Mouse (Mus musculus) limb, embryonic 12.5 days (tissue): ENCODE data around the gene Shc3. TPM values are rescaled to one million over a fixed set of nuclear protein-coding genes. Genes with fewer than 3 reads are reported as not detected.

ENCODE experiments used
- ATAC-seq: fragments of 200-750 bp; cut with Nextera tagmentation; 2 replicates; pipeline ENCODE4 v1.8.0; 2017; ENCODE audit warnings: low read depth, moderate TSS enrichment; ENCODE audit not compliant: insufficient number of reproducible peaks, insufficient read depth, low FRiP score, low TSS enrichment
- H3K27ac ChIP-seq: fragments of 300-500 bp; sonication (generic); 2 replicates; pipeline ENCODE4 v1.5.1; 2016; ENCODE audit warnings: mild to moderate bottlenecking, moderate library complexity
- H3K27me3 ChIP-seq: fragments of 300-500 bp; sonication (generic); 2 replicates; pipeline ENCODE4 v1.6.1; 2016; ENCODE audit warnings: mild to moderate bottlenecking, moderate library complexity
- H3K36me3 ChIP-seq: fragments of 300-500 bp; sonication (generic); 2 replicates; pipeline ENCODE4 v1.6.1; 2016; ENCODE audit warnings: mild to moderate bottlenecking, moderate library complexity
- H3K4me1 ChIP-seq: fragments of 300-500 bp; sonication (generic); replicated peaks from 2 replicates; pipeline ENCODE4 v1.6.1; 2016
- H3K4me2 ChIP-seq: fragments of 300-500 bp; sonication (generic); 2 replicates; pipeline ENCODE4 v1.6.1; 2016; ENCODE audit warnings: mild to moderate bottlenecking, moderate library complexity
- H3K4me3 ChIP-seq: fragments of 300-500 bp; sonication (generic); replicated peaks from 2 replicates; pipeline ENCODE4 v1.5.1; 2016; ENCODE audit warnings: mild to moderate bottlenecking
- H3K9ac ChIP-seq: fragments of 300-500 bp; sonication (generic); replicated peaks from 2 replicates; pipeline ENCODE4 v1.6.1; 2016; ENCODE audit warnings: mild to moderate bottlenecking, moderate library complexity
- H3K9me3 ChIP-seq: fragments of 300-500 bp; sonication (generic); 2 replicates; pipeline ENCODE4 v1.6.1; 2016; ENCODE audit warnings: mild to moderate bottlenecking, moderate library complexity
- WGBS: fragments of 180-500 bp; shearing (Covaris S2); methylation state at CpG from one replicate; pipeline ENCODE4 v1.1.7; 2016; 5-methylcytosine and 5-hydroxymethylcytosine counted together
- polyA plus RNA-seq: library from polyadenylated mRNA; unstranded; fragments of >200 nt; fragmentation: Nextera tagmentation; extraction: Ambion mirVana; gene quantifications from 2 replicates; pipeline ENCODE4 v1.2.1, GENCODE M21; 2016

Shc3 gene
- polyA plus RNA-seq, 1 experiment from 2014 or later, result 0.31 TPM

DNA sequence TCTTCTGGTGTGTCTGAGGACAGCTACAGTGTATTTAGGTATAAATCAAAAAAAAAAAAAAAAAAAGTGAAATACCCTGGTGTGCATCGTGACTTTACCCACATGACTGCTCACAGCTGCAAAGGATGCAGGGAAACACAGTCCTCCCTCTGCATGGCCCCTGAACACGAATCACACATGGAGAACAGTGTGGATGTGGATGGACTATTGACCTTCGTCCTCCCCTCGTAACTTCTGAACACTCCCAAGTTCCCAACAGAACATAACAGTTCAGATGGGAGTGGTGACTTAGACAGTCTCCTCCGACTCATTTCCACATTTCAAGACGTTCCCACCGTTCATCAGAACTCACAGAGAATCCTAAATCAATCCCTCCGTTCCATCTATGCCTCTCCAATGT is 33.5 kb upstream of the Shc3 start:
- Histone ChIP-seq H3K27ac (no peak overlapping the region), H3K27me3 (no peaks in the 10 kb centered on the region), H3K4me2 (no peak overlapping the region), H3K9me3 (no peaks in the 10 kb centered on the region), H3K9ac (no peak overlapping the region), H3K4me3 (no peak overlapping the region), H3K4me1 (peaks cover 14% of the 10 kb centered on the region), H3K36me3 (no peaks in the 10 kb centered on the region)
- ATAC-seq, result no peak
- 78% methylated on average over 8 of the region's 8 CpGs for WGBS

DNA sequence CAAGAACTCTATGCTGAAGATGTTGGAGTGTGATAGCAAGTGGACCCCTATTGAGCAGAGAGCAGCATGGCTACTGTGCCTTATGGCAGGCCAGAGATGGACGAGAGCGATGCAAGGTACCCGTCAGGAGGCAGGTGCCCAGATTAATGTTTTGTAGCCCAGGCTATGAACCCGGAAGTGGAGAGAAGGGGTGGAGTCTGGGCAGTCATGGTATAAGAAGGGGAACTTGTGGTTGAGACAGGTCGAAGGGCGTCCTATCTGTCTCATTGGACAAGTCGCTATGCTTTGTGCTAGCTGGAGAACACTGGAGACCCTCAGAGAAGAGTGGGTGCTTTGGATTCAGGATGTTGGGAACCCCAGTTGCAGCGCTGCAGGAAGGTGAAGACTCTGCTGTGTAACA is 30.9 kb upstream of the Shc3 start:
- 91% methylated on average over 8 of the region's 8 CpGs for WGBS
- Histone ChIP-seq H3K27ac (no peak overlapping the region), H3K9me3 (no peaks in the 10 kb centered on the region), H3K27me3 (peaks cover 11% of the 10 kb centered on the region), H3K4me3 (no peak overlapping the region), H3K4me2 (no peak overlapping the region), H3K4me1 (peaks cover 14% of the 10 kb centered on the region), H3K9ac (no peak overlapping the region), H3K36me3 (no peaks in the 10 kb centered on the region)
- ATAC-seq, result no peak

DNA sequence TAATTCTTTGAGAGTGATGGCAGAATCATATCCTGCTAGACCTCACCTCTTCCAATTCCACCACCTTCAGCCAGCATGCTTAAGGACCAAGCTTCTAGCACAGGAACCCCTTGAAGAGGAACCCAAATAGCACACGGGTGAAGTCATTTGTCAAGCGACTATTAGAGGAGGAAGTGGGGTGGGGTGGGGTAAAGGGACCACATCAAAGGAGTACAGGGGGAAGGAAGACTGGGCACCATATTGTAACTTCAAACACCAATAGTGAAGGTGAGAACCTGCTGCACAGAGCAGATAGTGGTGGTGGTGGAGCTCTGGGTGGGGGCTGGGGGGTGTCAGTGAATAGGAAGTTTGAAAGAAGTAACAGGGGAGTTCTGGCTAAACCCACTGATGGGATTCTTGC is 28.8 kb upstream of the Shc3 start:
- peaks cover 11% of the 10 kb centered on the region for H3K4me1 ChIP-seq
- ATAC-seq, result no peak
- WGBS, result 35% methylated on average over 2 of the region's 2 CpGs
- H3K9ac ChIP-seq, result no peak overlapping the region
- H3K9me3 ChIP-seq, result no peaks in the 10 kb centered on the region
- H3K4me2 ChIP-seq, result no peak overlapping the region
- peaks cover 29% of the 10 kb centered on the region for H3K27me3 ChIP-seq
- no peak overlapping the region for H3K4me3 ChIP-seq
- H3K27ac ChIP-seq, result no peak overlapping the region
- no peaks in the 10 kb centered on the region for H3K36me3 ChIP-seq

DNA sequence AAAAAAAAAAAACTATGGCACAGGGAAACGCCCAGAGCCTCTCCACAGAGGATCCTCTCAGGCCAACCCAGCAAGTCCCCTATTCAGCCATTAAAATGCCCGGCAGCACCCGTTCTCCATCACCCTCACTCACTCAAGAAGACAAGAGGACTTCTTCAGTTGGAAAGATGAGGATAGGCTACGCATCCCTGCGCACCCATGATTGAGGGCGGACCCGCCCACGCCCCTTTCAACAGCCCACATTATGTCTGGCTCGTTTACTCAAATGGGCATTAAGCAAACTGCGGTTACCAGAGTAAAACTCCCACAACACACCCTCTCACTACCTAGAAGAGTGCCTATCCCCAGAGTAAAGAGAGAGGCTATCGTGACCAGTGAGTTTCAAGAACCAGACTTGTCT is 26.2 kb upstream of the Shc3 start:
- Histone ChIP-seq H3K27me3 (peaks cover 29% of the 10 kb centered on the region), H3K36me3 (no peaks in the 10 kb centered on the region), H3K9ac (no peak overlapping the region), H3K27ac (no peak overlapping the region), H3K4me2 (peak overlapping the region; percentile 91), H3K4me1 (peaks cover 8% of the 10 kb centered on the region; the same call in 1 of the 2 replicates), H3K4me3 (0 out of 2 replicates have a peak overlapping the region, but pooled peaks have one; percentile 46), H3K9me3 (no peaks in the 10 kb centered on the region)
- no peak for ATAC-seq
- WGBS, result 36% methylated on average over 11 of the region's 11 CpGs

DNA sequence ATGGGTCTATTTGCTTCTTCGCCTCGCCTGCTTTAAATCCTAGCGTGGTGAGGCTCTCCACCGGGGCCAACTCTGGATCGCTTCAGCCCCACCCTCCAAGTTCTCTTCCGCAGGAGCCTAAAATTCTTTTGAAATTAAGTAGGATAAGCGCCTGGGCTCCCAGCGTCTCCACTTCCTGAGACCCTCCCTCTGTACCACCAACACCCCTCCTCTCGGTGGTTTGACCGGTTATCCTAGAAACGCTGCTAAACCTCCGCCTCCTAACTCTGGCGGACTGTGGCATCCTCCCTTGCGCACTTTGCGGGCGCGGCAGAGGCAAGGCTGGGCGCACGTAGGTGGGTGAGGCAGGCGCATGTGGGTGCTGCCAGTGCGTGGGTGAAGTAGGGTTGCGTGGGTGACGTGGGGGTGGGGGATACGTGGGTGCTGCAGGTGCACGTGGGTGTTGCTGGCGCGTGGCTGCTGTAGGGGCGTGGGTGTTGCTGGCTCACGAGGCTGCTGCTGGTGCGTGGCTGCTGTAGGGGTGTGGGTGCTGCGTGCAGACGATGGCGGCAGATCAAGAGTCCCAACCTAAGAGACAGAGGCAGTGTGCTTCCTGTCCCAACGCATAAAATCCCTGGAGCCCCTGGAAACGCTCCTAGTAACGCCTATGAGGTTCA is 25.6 kb upstream of the Shc3 start:
- peak; percentile 34; the same call in 1 of the 2 replicates for ATAC-seq
- H3K4me2 ChIP-seq, result peak overlapping the region; percentile 91
- H3K4me3 ChIP-seq, result peak overlapping the region; percentile 46
- H3K9ac ChIP-seq, result peak overlapping the region; percentile 52; the same call in 1 of the 2 replicates
- H3K36me3 ChIP-seq, result no peaks in the 10 kb centered on the region
- no peaks in the 10 kb centered on the region for H3K9me3 ChIP-seq
- WGBS, result under 1% methylated on average over 36 of the region's 36 CpGs
- peaks cover 8% of the 10 kb centered on the region; the same call in 1 of the 2 replicates for H3K4me1 ChIP-seq
- H3K27ac ChIP-seq, result no peak overlapping the region
- H3K27me3 ChIP-seq, result peaks cover 29% of the 10 kb centered on the region

DNA sequence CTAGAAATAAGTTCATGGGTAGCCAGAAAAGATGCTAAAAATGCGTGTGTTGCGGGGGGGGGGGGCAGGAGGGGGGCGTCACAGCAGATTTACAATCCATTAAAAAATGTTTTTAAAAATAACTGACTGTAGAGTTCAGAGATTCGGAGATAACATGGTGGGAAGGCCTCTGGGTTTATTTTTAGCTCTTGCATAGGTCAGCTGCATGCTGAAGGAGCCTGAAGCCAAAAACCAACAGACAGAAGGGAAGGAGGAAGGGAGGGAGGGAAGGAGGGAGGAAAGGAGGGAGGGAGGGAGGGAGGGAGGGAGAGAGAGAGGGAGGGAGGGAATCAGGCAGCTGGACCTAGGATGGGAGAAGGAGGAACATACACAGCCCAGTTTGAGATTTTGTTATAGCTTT is 18.8 kb upstream of the Shc3 start:
- no peak overlapping the region for H3K4me2 ChIP-seq
- no peak overlapping the region for H3K27ac ChIP-seq
- no peak overlapping the region for H3K9ac ChIP-seq
- H3K4me1 ChIP-seq, result no peaks in the 10 kb centered on the region
- H3K9me3 ChIP-seq, result 0 out of 2 replicates have a peak, but pooled peaks cover 8% of the 10 kb centered on the region
- WGBS, result 73% methylated on average over 4 of the region's 4 CpGs
- ATAC-seq, result no peak
- H3K4me3 ChIP-seq, result no peak overlapping the region
- H3K27me3 ChIP-seq, result no peaks in the 10 kb centered on the region
- no peaks in the 10 kb centered on the region for H3K36me3 ChIP-seq

DNA sequence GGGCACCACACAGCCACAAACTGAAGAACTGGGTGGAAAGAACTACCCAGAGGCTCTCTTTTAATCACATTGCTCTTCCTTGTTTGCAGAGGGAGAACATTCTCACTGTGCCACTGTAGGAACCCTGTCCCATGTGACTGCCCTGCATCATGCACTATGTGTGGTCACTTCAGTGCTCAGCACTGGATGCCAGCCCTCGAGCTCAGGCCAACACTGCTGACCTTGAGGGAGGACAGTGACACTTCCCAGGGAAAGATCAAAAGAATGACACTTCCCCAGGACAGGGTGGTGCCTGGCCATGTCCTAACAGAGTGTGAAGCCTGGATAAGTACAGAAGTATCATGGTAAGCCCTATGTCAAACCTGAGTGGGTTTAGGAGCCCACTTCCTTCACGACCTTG is 13.0 kb upstream of the Shc3 start:
- Histone ChIP-seq H3K9me3 (0 out of 2 replicates have a peak, but pooled peaks cover 8% of the 10 kb centered on the region), H3K36me3 (no peaks in the 10 kb centered on the region), H3K27me3 (no peaks in the 10 kb centered on the region), H3K4me1 (peaks cover 11% of the 10 kb centered on the region), H3K4me2 (no peak overlapping the region), H3K9ac (no peak overlapping the region), H3K4me3 (no peak overlapping the region), H3K27ac (no peak overlapping the region)
- 48% methylated on average over 2 of the region's 2 CpGs for WGBS
- ATAC-seq, result no peak

DNA sequence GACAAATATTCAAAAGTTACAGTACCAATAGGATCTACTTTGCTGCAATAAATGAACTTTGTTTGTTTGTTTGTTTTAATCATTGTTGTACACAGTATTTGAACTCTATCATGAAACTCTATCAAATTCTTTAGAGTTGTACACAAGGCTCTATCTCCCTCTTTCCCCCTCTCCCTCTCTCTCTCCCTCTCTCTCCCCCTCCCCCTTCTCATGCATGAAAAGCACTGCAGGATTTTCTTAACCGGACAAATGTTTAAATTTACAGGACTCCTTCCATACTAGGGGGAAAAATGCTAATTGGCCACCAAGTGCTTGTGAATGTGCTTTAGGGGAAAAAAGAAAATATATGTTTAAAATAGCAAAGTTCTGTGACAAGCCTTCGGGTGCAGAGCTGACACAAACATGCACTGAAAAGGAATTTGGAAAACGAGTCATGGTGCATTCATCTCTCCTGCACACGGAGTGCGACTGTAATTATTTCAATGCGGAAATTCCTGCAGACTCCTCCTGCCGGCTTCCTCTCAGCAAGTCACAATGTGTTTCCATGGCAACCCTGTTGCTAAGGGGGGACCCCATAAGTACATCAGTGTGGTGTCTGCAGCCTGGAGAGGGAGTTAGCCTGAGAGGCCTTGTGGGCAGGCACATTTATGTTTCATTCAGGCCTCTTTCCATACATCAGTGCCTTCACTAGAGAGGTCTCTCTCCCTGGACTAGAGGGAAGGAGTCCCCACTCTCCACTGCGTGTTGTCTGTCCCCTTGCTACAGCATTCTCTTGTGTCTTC is 11.2 kb upstream of the Shc3 start:
- no peaks in the 10 kb centered on the region for H3K36me3 ChIP-seq
- ATAC-seq, result peak; percentile 82
- no peaks in the 10 kb centered on the region for H3K27me3 ChIP-seq
- H3K4me1 ChIP-seq, result peaks cover 11% of the 10 kb centered on the region
- peak overlapping the region; percentile 33 for H3K4me2 ChIP-seq
- 12% methylated on average over 8 of the region's 8 CpGs for WGBS
- H3K27ac ChIP-seq, result peak overlapping the region; percentile 47; the same call in 1 of the 2 replicates
- H3K4me3 ChIP-seq, result no peak overlapping the region
- no peak overlapping the region for H3K9ac ChIP-seq
- H3K9me3 ChIP-seq, result 0 out of 2 replicates have a peak, but pooled peaks cover under 1% of the 10 kb centered on the region

DNA sequence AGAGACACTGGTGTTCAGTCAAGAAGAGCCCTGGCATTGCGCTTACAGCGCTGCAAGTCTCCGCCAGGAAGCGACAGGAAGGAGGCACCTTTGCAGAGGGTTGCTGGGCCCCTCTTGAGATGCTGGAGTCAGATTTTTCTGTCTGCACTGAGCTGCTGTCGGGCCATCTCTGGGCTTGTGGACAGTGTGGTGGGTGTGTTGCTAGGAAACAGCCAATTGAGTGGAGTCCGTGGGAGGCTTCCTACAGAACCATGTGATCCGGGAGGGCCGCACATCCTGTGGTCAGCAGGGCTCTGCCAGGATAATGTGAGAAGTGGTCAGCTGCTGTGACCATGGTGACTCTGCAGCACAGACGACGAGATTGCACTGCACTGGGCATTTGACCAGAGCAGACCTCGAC is 4.6 kb upstream of the Shc3 start:
- Histone ChIP-seq H3K4me3 (no peak overlapping the region), H3K27me3 (peaks cover 46% of the 10 kb centered on the region), H3K4me2 (no peak overlapping the region), H3K27ac (no peak overlapping the region), H3K4me1 (peaks cover 10% of the 10 kb centered on the region), H3K36me3 (no peaks in the 10 kb centered on the region), H3K9ac (no peak overlapping the region), H3K9me3 (no peaks in the 10 kb centered on the region)
- no peak; the same call in 1 of the 2 replicates for ATAC-seq
- WGBS, result 30% methylated on average over 11 of the region's 11 CpGs

DNA sequence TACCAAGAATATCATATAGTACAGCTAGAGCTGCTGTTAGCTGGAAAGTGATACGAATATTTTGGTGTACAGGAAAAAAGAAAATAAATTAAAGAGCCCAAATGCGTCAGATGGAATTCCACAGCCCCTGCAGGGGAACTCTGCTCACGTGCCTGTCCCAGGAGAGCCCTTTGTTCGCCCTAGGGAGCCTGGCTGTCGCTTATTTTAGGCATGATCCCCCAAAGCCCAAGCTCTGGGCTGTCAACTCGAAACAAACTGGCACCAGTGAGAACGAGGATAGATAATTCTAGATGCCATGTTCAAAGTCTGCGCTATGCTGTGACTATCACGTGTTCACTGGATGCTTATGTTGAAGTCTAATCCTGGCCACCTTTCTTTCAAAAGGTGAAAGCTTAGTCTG is 892 bp upstream of the Shc3 start:
- H3K27me3 ChIP-seq, result peaks cover 83% of the 10 kb centered on the region
- H3K4me1 ChIP-seq, result peaks cover 31% of the 10 kb centered on the region
- H3K27ac ChIP-seq, result no peak overlapping the region
- no peak overlapping the region for H3K4me3 ChIP-seq
- H3K4me2 ChIP-seq, result peak overlapping the region; percentile 70
- WGBS, result 9% methylated on average over 9 of the region's 9 CpGs
- H3K9ac ChIP-seq, result no peak overlapping the region
- H3K9me3 ChIP-seq, result no peaks in the 10 kb centered on the region
- no peaks in the 10 kb centered on the region for H3K36me3 ChIP-seq
- no peak for ATAC-seq

DNA sequence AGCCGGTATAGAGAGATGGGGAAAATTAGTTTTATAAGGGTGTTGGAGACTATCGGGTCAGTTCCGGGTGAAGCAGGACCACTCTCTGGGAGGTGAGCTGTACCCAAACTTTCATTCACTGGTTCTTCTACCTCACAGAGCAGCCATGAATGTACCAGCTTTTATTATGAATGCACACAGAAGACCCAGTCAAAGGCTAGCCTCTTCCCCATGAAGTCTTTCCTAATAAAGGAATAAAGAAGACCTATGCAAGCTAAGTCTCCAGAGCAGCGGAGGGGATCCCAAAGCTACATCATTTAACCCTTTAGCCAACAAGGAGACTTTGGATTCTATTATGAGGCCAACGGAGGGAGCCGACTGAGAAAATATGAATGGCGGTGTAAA is 458 bp upstream of the Shc3 start:
- Histone ChIP-seq H3K9me3 (no peaks in the 10 kb centered on the region), H3K36me3 (no peaks in the 10 kb centered on the region), H3K4me3 (peak overlapping the region; percentile 37), H3K27ac (no peak overlapping the region), H3K9ac (no peak overlapping the region), H3K27me3 (peaks cover 87% of the 10 kb centered on the region), H3K4me2 (peak overlapping the region; percentile 70), H3K4me1 (peaks cover 31% of the 10 kb centered on the region)
- peak; percentile 1; the same call in 1 of the 2 replicates for ATAC-seq
- WGBS, result 4% methylated on average over 7 of the region's 7 CpGs
